Mouse (Mus musculus) MEL (cell line): Measurements from ENCODE around the gene Supt16. TPM values are rescaled to one million over a fixed set of nuclear protein-coding genes. Genes with fewer than 3 reads are reported as not detected.

ENCODE experiments used
- DNase-seq: peaks from one replicate; pipeline ENCODE4 v3.0.0; 2011; ENCODE audit warnings: low read depth, low spot score
- H3K27ac ChIP-seq: 2 replicates; pipeline ENCODE4 v1.5.1; 2012; ENCODE audit warnings: low read depth, mild to moderate bottlenecking, control low read depth, low read length, moderate library complexity; ENCODE audit not compliant: control insufficient read depth
- H3K27me3 ChIP-seq, 2 experiments: fragments of 150-350 bp in 1 of 2; sonication (generic) in 1 of 2; 2 replicates each; pipeline ENCODE4 v1.6.1; 2012; ENCODE audit warnings: low read length in 2 of 2, mild to moderate bottlenecking in 2 of 2, improper control_type of control experiment in 1 of 2, moderate library complexity in 1 of 2; ENCODE audit not compliant: insufficient read depth in 2 of 2, control insufficient read depth in 1 of 2
- H3K36me3 ChIP-seq, 2 experiments: 2 replicates each; pipeline ENCODE4 v1.6.1; 2012 to 2014; ENCODE audit warnings: low read length in 2 of 2, improper control_type of control experiment in 1 of 2, inconsistent platforms in 1 of 2, mild to moderate bottlenecking in 1 of 2; ENCODE audit not compliant: insufficient read depth in 2 of 2, control insufficient read depth in 1 of 2
- H3K4me1 ChIP-seq, 2 experiments: fragments of 150-350 bp in 1 of 2; sonication (generic) in 1 of 2; 2 replicates each; pipeline ENCODE4 v1.6.1; 2012; ENCODE audit warnings: low read length in 2 of 2, improper control_type of control experiment in 1 of 2, mild to moderate bottlenecking in 1 of 2; ENCODE audit not compliant: insufficient read depth in 2 of 2, control insufficient read depth in 1 of 2
- H3K4me3 ChIP-seq, 2 experiments: fragments of 150-350 bp in 1 of 2; sonication (generic) in 1 of 2; 2 replicates each; pipeline ENCODE4 v1.5.1; 2012; ENCODE audit warnings: low read depth in 2 of 2, low read length in 2 of 2, mild to moderate bottlenecking in 2 of 2, moderate library complexity in 2 of 2, control low read depth in 1 of 2, improper control_type of control experiment in 1 of 2; ENCODE audit not compliant: control insufficient read depth in 1 of 2, insufficient read depth in 1 of 2
- H3K79me2 ChIP-seq: 2 replicates; pipeline ENCODE4 v1.6.1; 2012; ENCODE audit warnings: mild to moderate bottlenecking, low read length, moderate library complexity; ENCODE audit not compliant: control insufficient read depth, poor library complexity, insufficient read depth
- H3K9ac ChIP-seq: 2 replicates; pipeline ENCODE4 v1.6.1; 2012; ENCODE audit warnings: low read depth, mild to moderate bottlenecking, control low read depth, low read length, moderate library complexity; ENCODE audit not compliant: control insufficient read depth, poor library complexity, severe bottlenecking
- H3K9me3 ChIP-seq: fragments of 150-350 bp; sonication (generic); replicated peaks from 2 replicates; pipeline ENCODE4 v1.6.1; 2012; ENCODE audit warnings: mild to moderate bottlenecking, low read length, improper control_type of control experiment, moderate library complexity; ENCODE audit not compliant: insufficient read depth
- CTCF ChIP-seq, 3 experiments: IDR thresholded peaks in 2 of 3; conservative IDR thresholded peaks in 1 of 3; 2 replicates each; pipeline ENCODE4 v1.5.1; 2011 to 2012; ENCODE audit warnings: low read length in 3 of 3, low read depth in 2 of 3, mild to moderate bottlenecking in 2 of 3, improper control_type of control experiment in 1 of 3, inconsistent platforms in 1 of 3, mixed read lengths in 1 of 3, moderate library complexity in 1 of 3; ENCODE audit not compliant: control insufficient read depth in 1 of 3, insufficient read depth in 1 of 3, poor library complexity in 1 of 3, severe bottlenecking in 1 of 3
- E2F4 ChIP-seq: IDR thresholded peaks from 2 replicates; pipeline ENCODE4 v1.6.1; 2011; ENCODE audit warnings: low read depth, low read length, improper control_type of control experiment, borderline replicate concordance
- EP300 ChIP-seq, 2 experiments: IDR thresholded peaks; 2 replicates each; pipeline ENCODE4 v1.6.1; 2011; ENCODE audit warnings: improper control_type of control experiment in 2 of 2, low read length in 2 of 2, low read depth in 1 of 2, mild to moderate bottlenecking in 1 of 2
- GABPA ChIP-seq: IDR thresholded peaks from 2 replicates; pipeline ENCODE4 v1.6.1; 2012; ENCODE audit warnings: low read depth, mild to moderate bottlenecking, inconsistent platforms, low read length, improper control_type of control experiment, moderate library complexity
- GATA1 ChIP-seq: IDR thresholded peaks from 2 replicates; pipeline ENCODE4 v1.6.1; 2011; ENCODE audit warnings: low read depth, low read length, improper control_type of control experiment
- JUND ChIP-seq: IDR thresholded peaks from 2 replicates; pipeline ENCODE4 v1.6.1; 2011; ENCODE audit warnings: low read depth, mild to moderate bottlenecking, improper control_type of control experiment, low read length
- MAX ChIP-seq: IDR thresholded peaks from 2 replicates; pipeline ENCODE4 v1.6.1; 2011; ENCODE audit warnings: low read length, improper control_type of control experiment
- MAZ ChIP-seq: IDR thresholded peaks from 2 replicates; pipeline ENCODE4 v1.6.1; 2012; ENCODE audit warnings: low read depth, mild to moderate bottlenecking, inconsistent platforms, low read length, improper control_type of control experiment
- MEF2A ChIP-seq: IDR thresholded peaks from 2 replicates; pipeline ENCODE4 v1.6.1; 2014; ENCODE audit warnings: low read depth, mild to moderate bottlenecking, inconsistent platforms, low read length, improper control_type of control experiment; ENCODE audit not compliant: poor library complexity, insufficient replicate concordance, severe bottlenecking; ENCODE audit errors: extremely low read depth
- MYB ChIP-seq: IDR thresholded peaks from 2 replicates; pipeline ENCODE4 v1.6.1; 2011; ENCODE audit warnings: mild to moderate bottlenecking, low read depth, low read length, improper control_type of control experiment
- TCF12 ChIP-seq: IDR thresholded peaks from 2 replicates; pipeline ENCODE4 v1.6.1; 2014; ENCODE audit warnings: low read depth, mild to moderate bottlenecking, inconsistent platforms, low read length, improper control_type of control experiment, moderate library complexity
- USF2 ChIP-seq, 2 experiments: IDR thresholded peaks; 2 replicates each; pipeline ENCODE4 v1.6.1; 2011 to 2012; ENCODE audit warnings: improper control_type of control experiment in 2 of 2, low read length in 2 of 2, borderline replicate concordance in 1 of 2, inconsistent platforms in 1 of 2, low read depth in 1 of 2, mild to moderate bottlenecking in 1 of 2; ENCODE audit not compliant: insufficient read depth in 1 of 2
- ZKSCAN1 ChIP-seq: IDR thresholded peaks from 2 replicates; pipeline ENCODE4 v1.6.1; 2012; ENCODE audit warnings: low read depth, mild to moderate bottlenecking, inconsistent platforms, low read length, improper control_type of control experiment, moderate library complexity
- ZMIZ1 ChIP-seq: IDR thresholded peaks from 2 replicates; pipeline ENCODE4 v1.6.1; 2012; ENCODE audit warnings: low read depth, mild to moderate bottlenecking, inconsistent platforms, low read length, improper control_type of control experiment, moderate library complexity
- ZNF384 ChIP-seq: IDR thresholded peaks from 2 replicates; pipeline ENCODE4 v1.6.1; 2012; ENCODE audit warnings: low read depth, mild to moderate bottlenecking, inconsistent platforms, low read length, improper control_type of control experiment
- polyA plus RNA-seq, 2 experiments: library from polyadenylated mRNA; stranded (reverse) in 1 of 2; unstranded in 1 of 2; fragments of >175 nt in 1 of 2; fragments of >200 nt in 1 of 2; gene quantifications; 2 replicates each; pipeline versions ENCODE4 v1.2.1 to v1.2.4; 2012; ENCODE audit warnings: low replicate concordance in 2 of 2, low read depth in 1 of 2; ENCODE audit not compliant: insufficient read length in 2 of 2, insufficient read depth in 1 of 2, missing spikeins in 1 of 2
- total RNA-seq: library from RNA; depleted of rRNA; stranded (reverse); fragments of 300-350 nt; gene quantifications from 2 replicates; pipeline ENCODE4 v1.2.3, GENCODE M21; 2012

Supt16 gene
- total and polyA plus RNA-seq, 3 experiments = 87.1 to 145 (median 114) TPM

DNA sequence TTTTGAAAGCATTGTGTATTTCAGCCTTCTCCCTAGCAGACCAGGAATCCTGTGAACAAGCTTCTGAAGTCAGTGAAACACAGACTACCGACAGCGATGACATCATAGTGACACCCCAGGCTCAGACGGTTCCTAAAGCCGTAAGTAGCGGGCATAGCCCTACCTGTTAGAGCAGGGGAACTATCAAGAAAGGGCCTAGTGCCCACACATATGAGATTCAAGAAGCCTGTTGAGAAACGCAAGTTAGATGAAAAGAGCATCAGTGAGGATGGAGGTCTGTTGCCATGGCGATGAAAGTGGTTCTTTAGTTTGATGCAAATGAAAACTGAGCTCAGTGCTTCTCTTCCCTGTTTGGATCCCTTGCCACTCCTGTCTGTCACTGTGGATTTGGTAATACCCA lies 45.0 kb downstream of the Supt16 start:
- H3K36me3 ChIP-seq = no peaks in the 10 kb centered on the region
- H3K79me2 ChIP-seq = no peaks in the 10 kb centered on the region
- no peak for DNase-seq
- peaks cover 0 to under 1% of the 10 kb centered on the region in 2 experiments; a peak in 2 of 4 replicates for H3K27me3 ChIP-seq
- no peak overlapping the region for H3K27ac ChIP-seq
- no peak overlapping the region for H3K4me3 ChIP-seq
- no peaks in the 10 kb centered on the region for H3K4me1 ChIP-seq
- no peaks in the 10 kb centered on the region for H3K9me3 ChIP-seq
- no peak for TF ChIP-seq E2F4
- TF ChIP-seq GATA1 = no peak
- TF ChIP-seq GABPA = no peak
- TF ChIP-seq MYB = no peak
- no peak for TF ChIP-seq ZKSCAN1
- TF ChIP-seq MAZ = no peak
- TF ChIP-seq TCF12 = no peak
- TF ChIP-seq, all 39 proteins: peak for 0
- H3K9ac ChIP-seq = no peak overlapping the region

- Histone ChIP-seq H3K9me3 (no peaks in the 10 kb centered on the region), H3K27ac (no peak overlapping the region), H3K4me1 (no peaks in the 10 kb centered on the region), H3K4me3 (no peak overlapping the region), H3K27me3 (peaks cover 0 to 2% of the 10 kb centered on the region in 2 experiments; a peak in 3 of 4 replicates), H3K36me3 (no peaks in the 10 kb centered on the region), H3K9ac (no peak overlapping the region), H3K79me2 (no peaks in the 10 kb centered on the region)
- no peak for DNase-seq
- TF ChIP-seq MAX (no peak), E2F4 (no peak), EP300 (IDR thresholded peaks at IDR 0.05; ENCODE audit: low read depth in 1 of 2, low read length in 2 of 2) (no peak), USF2 (IDR thresholded peaks at IDR 0.05; ENCODE audit: borderline replicate concordance in 1 of 2, insufficient read depth in 1 of 2, low read depth in 1 of 2, low read length in 2 of 2) (no peak), CTCF (IDR thresholded peaks at IDR 0.05 in 2 of 3, conservative IDR thresholded peaks at IDR 0.05 in 1 of 3; ENCODE audit: control insufficient read depth in 1 of 3, insufficient read depth in 1 of 3, low read depth in 2 of 3, low read length in 3 of 3, poor library complexity in 1 of 3, severe bottlenecking in 1 of 3) (no peak), ZMIZ1 (no peak), JUND (no peak), ZNF384 (no peak), MEF2A (no peak), GATA1 (no peak)
- TF ChIP-seq, all 39 proteins: peak for 0
Observed at GRCm38 (mm10) chr14:52149888-52150287, 47.3 kb downstream of the Supt16 start.
